Mouse (Mus musculus): ENCODE results near the gene Ccdc12. TPM values are rescaled to one million over a fixed set of nuclear protein-coding genes. Genes with fewer than 3 reads are reported as not detected.

Gene Ccdc12
- total RNA-seq (2021) (10 to 100 TPM; 51.6 to 71.6 TPM), polyA plus RNA-seq (2012; rRNA removed) (38.4 and 45.5 TPM in 2 replicates)
- long read RNA-seq, transcript Ccdc12-201 (7 exons, 834 nt) = major isoform, 50 of 57 reads
- long read RNA-seq, partial matches to known transcripts = 1 of 57 reads
- long read RNA-seq, other reads (novel, unspliced or antisense) = 2 of 57 reads

GRCm38 (mm10) chr9:110656249-110657221 lies at the start of gene Ccdc12:
Gene Ccdc12 (plus strand): TSS chr9:110656503.
- peak; percentile 96 for DNase-seq

- no peak for DNase-seq
These were observed 44.8 kb upstream of the Ccdc12 start for GRCm38 (mm10) chr9:110611471-110611870.

- DNase-seq = no peak
These were observed 39.2 kb upstream of the Ccdc12 start for GRCm38 (mm10) chr9:110617081-110617480.

- no peak for DNase-seq
These were observed 36.1 kb upstream of the Ccdc12 start for GRCm38 (mm10) chr9:110620180-110620579.

- no peak for DNase-seq
These were observed 35.6 kb upstream of the Ccdc12 start for GRCm38 (mm10) chr9:110620685-110621084.

- peak; percentile 35 for DNase-seq
These were observed 33.6 kb upstream of the Ccdc12 start for GRCm38 (mm10) chr9:110622621-110623219.

GRCm38 (mm10) chr9:110623416-110624195 lies 32.7 kb upstream of the Ccdc12 start:
- DNase-seq = no peak

GRCm38 (mm10) chr9:110624361-110625166 lies 31.7 kb upstream of the Ccdc12 start, which contains the start of gene Nradd:
Gene Nradd (minus strand): TSS chr9:110624452.
- peak; percentile 94 for DNase-seq

GRCm38 (mm10) chr9:110625350-110625908 lies 30.9 kb upstream of the Ccdc12 start:
- DNase-seq = no peak

GRCm38 (mm10) chr9:110630171-110630570 lies 26.1 kb upstream of the Ccdc12 start:
- no peak for DNase-seq

- DNase-seq = peak; percentile 65
These were observed 25.1 kb upstream of the Ccdc12 start for GRCm38 (mm10) chr9:110631191-110631590.

GRCm38 (mm10) chr9:110631651-110632275 lies 24.5 kb upstream of the Ccdc12 start:
- DNase-seq = no peak

GRCm38 (mm10) chr9:110632671-110633070 lies 23.6 kb upstream of the Ccdc12 start:
- peak; percentile 64 for DNase-seq

GRCm38 (mm10) chr9:110633882-110634281 lies 22.4 kb upstream of the Ccdc12 start:
- DNase-seq = no peak

- peak; percentile 84 for DNase-seq
These were observed 21.1 kb upstream of the Ccdc12 start for GRCm38 (mm10) chr9:110635225-110635624.

GRCm38 (mm10) chr9:110638611-110639021 lies 17.7 kb upstream of the Ccdc12 start:
- DNase-seq = no peak

GRCm38 (mm10) chr9:110641006-110641405 lies 15.3 kb upstream of the Ccdc12 start:
- no peak for DNase-seq

- DNase-seq = no peak
These were observed 13.3 kb upstream of the Ccdc12 start for GRCm38 (mm10) chr9:110642812-110643524.

- no peak for DNase-seq
These were observed 12.5 kb upstream of the Ccdc12 start for GRCm38 (mm10) chr9:110643787-110644186.
